Mouse (Mus musculus): ENCODE data around the gene Gfpt2.

Gene Gfpt2

DNA sequence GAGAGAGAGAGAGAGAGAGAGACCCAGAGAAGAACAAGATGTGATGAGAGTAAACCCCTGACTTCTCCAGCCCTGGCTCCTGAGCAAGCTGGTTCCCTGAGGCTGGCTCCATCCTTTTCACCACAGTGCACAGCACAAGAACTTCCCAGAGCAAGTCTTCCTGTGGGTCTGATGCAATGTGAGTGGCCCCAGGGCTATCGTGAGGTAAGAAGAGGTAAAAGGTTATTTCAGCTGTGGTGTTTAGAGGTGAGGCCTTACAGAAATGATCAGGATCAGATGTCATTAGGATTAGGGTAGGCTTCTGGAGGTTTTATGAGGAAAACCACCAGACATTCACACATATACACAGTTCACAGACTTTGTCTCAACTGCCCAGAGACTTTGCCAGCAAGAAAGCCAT is 47.9 kb downstream of the Gfpt2 start:
- DNase-seq: no peak

DNA sequence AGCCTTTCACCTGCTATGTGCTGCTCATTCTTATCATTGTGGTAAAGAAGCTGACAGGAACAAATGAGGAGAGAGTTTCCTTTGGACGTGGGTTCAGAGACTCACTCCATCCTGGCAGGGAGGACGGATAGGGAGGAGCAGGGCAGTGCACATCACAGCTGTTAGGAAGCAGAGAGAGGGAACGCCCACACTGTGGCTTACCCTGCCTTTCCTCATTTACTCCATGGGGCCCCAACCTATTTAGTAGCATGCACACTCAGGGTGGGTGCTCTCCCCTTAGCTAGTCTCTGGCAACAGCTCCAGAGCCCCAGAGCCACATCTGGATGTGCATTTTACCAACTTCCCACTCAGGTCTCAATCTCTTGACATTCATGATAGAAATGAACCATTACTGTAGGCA is 48.7 kb downstream of the Gfpt2 start:
- DNase-seq: no peak

DNA sequence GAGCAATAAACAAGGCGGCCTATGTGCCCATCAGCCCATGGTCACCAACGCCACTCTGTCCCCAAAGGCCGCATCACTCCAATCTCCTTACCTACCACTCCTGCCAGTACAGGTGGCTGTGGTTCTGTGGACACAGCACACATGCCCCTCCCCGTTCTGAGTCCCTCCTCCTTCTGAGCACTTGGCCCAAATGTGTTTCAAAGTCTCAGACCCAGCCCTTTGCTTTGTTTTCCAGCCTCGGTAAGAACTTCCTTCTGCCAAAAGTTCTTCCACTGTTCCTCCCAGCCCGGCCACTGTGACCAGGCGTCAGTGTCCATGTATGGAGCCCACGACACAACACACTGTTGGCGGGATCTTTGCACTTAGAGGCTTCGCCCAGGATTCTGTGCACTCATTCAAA is 50.3 kb downstream of the Gfpt2 start:
- no peak for DNase-seq

DNA sequence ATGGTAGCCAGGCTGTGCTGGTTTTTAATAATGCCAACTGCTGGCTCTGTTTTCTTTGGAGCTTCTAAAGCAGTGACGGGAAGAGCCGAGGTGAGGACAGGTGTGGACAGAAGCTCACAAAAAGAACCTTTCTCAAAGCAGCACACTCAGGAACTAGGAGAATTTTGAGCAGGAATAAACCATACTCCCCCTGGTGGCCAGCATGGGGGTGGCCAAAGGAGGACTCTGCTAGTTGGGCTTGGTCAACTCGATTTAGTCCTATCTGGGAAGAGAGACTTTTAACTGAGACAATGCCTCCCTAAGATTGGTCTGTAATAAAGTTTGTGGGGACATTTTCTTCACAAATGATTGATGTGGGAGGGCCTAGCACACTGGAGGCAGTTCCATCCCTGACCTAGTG is 51.0 kb downstream of the Gfpt2 start:
- peak; percentile 53 to 64 for DNase-seq

DNA sequence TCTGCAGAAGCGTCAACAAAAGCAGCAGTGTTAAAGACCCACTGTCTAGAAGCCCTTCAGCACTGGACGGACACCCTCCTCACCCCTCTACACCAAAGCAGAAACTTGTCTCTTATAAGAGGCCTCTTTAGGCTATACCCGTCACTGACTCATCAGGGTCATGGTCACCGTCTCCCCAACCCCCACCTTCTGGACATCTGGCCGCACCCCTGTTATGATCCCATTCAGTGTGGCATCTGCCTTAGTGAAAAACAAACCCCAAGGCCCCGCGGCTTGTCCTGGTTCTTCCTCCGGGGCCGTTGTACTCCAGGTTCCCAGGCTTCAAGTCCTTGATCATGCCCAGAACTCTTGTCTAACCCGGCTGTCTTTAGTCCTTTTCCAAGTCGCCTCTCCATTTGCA is 52.0 kb downstream of the Gfpt2 start:
- DNase-seq: no peak

DNA sequence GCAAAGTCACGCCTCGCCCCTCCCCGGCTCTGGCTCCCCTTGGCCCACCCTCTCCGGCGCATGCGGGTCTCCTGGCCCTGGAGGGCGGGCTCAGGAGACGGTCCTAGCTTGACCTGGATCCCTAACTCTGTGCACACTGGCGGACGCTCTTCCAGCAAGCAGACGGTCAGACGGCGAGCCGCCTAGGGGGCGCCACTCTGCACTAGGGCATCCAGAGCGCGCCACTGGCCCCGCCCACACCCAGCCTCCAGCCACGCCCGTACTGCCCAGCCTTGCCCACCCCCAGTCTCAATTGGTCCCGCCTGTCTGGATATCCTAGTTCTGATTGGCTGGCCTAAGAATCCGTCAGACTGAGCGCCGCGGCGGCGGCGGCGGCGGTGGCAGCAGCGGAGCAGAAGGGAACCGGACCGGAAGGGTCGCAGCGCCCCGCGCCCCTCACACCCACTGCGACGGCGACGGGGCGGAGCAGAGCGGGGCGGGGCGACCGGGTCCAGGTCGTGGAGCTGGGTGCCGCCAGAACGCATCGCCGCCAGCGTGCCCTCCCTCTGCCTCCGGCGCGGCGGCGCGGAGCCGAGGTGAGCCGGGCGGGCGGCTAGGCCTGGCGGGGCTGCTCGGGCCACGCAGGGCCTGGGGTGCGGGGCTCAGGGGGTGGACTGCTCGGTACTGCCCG is 52.6 kb downstream of the Gfpt2 start, which contains the start of gene Mapk9:
TSS of gene Mapk9 (plus strand) at position 351 of the 670 bp plus-strand sequence.
- peak; percentile 98 for DNase-seq

DNA sequence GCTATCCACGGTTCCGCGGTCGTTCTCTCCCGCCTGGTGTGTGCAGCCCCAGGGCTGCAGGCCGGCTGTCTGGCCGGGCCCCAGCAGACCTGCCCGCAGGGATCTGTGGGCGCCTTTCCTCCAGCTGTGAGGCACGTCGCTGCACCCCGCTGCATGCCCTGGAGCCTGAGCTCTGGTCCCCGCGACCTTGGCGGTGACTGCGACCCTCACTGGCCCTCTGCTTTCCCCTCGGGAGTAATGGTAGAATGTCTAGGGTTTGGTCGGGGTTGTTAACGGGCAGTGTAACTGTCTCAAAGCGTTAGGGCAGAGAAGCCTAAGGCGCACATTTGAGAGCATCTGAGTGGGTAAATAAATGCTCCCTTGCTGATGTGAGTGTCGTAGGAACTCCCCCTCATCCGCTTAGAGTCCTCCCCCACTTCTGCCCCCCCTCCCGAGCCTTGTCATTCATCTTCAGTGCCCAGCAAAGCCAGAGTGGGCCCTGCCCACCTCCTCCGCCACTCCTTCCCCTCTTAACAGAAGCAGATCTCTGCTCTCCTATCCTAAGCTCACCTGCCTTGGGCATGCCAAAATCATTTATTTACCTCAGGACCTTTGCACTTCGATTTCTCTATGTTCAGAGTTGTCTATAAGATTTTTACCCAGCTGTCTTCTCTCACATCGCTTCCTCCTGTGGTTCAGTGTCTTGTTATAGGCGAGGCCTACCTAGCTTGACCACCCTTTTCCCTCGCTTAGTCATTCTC is 53.3 kb downstream of the Gfpt2 start:
- peak; percentile 32 to 51 for DNase-seq

DNA sequence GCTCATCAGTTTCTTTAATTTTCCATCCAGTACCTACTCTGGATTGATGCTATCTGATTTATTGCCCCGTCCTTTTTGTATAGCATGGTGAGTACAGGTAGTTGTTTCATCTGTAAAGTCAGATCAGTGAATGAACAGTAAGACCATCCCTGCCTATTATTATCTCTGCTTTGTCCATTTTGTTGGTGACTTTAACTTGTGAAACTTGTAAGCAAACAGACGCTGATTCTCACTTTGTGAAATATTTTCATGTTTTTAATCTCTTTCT is 53.8 kb downstream of the Gfpt2 start:
- DNase-seq: no peak

DNA sequence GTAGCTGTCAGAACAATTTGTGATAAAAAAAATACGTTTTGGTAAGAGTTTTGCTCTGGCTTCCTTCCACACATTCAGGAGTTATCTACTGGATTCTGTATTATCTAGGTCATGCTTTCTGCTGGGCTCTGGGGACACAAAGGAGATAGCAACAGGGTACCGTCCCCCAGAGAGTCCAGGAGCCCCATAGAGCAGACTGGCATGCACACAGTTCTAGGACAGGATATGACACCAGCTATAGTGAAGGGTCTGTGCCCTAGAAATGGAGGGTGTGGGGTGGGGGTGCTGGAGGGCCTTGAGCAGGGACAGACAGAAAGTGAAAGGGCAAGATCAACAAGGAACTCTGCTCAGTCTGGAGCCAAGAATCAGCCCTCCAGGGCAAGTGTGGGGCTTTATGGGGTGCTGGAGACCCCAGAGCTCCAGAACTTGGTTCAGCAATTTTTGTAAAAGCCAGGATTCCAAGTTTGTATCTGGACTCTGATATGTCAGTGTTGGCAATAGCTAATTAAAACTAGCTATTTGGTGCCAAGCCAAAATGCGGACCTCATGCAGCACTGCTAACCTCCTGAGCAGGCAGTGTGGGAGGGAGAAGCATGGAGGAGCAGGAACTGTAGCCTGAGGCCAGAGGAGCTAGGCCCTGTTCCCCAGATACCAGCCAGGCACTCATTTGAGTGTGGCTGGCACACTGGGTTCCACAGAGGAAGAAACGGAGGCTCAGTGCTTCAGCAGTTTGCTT is 54.3 kb downstream of the Gfpt2 start:
- no peak for DNase-seq

DNA sequence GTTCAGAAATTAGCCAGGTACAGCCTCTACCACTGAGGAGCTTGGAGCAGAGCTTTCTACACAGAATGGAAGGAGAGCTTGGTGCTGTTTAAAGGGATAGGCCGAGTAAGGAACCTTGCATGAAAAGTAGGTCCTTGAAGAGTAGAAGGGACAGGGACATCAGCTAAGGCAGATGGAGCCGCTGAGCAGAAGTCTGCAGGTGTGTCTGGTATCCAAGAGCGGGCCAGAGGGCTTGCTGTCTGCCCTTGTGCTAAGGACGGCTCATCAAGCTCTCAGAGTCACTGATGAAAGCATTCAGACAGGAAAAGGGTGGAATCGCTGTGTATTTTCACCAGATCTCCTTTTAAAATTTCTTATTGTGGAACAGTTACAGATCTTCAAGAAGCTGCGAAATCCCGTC is 56.4 kb downstream of the Gfpt2 start:
- DNase-seq: no peak

DNA sequence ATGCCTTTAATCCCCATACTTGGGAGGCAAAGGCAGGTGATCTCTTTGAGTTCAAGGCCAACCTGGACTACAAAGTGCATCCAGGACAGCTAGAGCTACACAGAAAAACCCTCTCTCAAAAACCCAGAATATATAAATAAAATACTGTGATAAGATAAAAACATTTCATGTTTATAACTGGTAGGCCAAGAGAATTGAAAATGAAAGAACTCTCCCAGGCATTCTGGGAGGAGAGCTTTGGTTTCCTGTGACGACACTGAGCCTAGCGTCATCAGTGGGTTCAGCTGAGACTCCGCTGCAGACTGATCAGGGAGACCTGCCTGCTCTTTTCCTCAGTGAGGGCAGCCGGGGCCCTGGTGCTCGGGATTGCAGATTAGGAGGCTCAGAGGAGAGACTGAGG is 61.2 kb downstream of the Gfpt2 start:
- DNase-seq: no peak

DNA sequence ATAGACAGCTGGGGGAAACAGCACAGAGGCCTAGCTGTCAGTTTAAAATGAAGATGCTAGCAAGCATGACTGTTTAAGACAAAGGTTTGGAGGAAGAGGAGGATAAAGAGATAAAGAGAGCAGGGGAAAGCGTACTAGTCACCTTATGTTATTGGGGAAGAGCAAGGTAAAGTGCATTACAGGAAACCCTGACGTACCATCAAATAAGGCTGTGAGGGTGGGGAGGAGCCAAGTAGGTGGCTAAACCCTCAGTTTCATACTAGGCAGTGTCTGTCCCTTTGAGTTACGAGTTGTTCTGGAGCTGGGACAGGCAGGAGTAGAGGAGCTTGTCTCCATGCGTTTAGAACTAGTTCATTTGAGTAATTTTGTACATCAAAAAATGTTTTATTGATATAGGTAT is 67.2 kb downstream of the Gfpt2 start:
- DNase-seq: no peak

DNA sequence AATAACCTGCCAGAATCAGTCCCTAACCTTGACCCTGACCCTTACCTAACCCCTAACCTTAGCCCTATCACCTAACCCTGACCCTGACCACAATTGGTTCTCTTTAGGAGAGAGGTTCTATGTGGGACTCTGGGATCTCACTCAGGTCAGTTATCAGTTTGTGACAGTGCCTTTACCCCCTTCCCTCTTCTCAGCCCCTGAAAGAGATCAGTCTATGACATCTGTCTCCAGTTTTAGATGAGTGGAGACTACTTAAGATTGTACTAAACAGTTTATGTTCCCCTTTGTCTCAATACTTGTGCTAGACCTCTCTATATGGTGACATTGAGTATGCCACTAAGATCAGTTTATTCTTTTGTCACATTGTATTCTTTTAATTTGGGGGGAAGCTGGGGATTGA is 69.9 kb downstream of the Gfpt2 start:
- DNase-seq: no peak

DNA sequence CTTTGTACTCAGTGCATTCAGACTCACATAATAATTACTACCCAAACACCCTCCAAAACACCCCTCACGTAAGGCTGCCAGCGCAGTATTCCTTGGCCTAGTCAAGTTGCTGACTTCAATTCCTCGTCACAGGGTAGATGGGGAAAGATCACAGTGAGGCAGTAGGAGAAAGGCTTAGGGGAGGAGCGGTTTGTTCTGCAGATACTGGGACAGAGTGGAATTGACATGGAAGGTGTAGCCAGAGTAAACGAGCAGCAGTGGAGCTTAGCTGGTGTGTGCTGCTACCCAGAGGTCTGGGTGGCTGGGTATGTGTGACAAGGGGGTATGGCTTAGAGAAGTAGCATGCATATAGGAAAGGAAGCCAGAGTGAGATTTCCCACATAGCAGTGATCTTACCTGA is 73.3 kb downstream of the Gfpt2 start:
- DNase-seq: no peak

DNA sequence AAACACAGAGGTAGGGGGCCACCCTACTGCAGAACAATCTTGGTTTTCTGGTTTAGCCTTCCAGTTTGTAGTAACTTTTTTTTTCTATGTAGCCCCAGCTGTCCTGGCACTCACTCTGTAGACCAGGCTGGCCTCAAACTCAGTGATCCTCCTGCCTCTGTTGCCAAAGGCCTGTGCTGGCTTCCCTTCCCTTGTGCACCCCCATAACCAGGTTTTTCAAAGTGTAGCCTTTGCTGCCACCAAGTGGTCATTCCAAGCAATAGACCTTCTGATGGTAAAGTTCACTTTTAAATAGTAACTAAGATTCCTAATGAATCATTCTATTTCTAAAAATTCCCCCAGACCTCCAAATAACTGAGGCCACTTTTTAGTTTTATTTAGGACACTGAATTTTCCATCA is 75.8 kb downstream of the Gfpt2 start:
- peak; percentile 41 to 47 for DNase-seq

DNA sequence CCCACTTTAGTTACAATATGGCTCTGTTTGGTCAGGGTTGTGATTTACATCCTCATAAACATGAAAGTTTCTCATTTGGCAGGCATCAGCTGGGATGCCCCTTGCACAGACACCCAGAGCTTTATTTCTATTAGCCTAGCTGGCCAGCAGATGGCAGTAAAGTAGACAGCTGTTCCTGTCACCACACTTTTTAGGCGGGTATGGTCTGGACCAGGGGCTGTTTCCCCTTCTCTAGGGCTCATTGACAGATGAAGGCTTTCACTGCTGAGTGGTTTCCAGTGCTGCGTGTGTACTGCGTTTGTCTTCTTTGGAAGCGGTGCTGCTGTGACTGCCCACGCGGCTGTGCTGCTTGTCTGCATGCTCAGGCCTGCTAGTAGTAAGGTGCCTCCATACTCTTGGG is 77.9 kb downstream of the Gfpt2 start:
- DNase-seq: peak; percentile 18 to 21

DNA sequence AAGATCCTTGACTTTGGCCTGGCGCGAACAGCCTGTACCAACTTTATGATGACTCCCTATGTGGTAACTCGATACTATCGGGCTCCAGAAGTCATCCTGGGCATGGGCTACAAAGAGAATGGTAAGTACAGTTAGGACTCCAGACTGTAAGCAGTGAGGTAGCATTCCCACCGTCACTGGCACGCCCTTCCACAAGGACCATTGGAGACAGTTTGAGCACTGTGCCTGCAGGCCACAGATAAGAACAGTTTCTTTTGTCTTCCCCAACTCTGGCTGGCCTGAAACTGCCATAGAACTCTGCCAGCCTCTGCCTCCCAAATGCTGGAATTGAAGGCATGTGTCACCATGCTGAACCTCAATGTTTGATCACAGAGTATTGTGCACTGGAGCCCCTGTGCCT is 78.8 kb downstream of the Gfpt2 start:
- DNase-seq: no peak

DNA sequence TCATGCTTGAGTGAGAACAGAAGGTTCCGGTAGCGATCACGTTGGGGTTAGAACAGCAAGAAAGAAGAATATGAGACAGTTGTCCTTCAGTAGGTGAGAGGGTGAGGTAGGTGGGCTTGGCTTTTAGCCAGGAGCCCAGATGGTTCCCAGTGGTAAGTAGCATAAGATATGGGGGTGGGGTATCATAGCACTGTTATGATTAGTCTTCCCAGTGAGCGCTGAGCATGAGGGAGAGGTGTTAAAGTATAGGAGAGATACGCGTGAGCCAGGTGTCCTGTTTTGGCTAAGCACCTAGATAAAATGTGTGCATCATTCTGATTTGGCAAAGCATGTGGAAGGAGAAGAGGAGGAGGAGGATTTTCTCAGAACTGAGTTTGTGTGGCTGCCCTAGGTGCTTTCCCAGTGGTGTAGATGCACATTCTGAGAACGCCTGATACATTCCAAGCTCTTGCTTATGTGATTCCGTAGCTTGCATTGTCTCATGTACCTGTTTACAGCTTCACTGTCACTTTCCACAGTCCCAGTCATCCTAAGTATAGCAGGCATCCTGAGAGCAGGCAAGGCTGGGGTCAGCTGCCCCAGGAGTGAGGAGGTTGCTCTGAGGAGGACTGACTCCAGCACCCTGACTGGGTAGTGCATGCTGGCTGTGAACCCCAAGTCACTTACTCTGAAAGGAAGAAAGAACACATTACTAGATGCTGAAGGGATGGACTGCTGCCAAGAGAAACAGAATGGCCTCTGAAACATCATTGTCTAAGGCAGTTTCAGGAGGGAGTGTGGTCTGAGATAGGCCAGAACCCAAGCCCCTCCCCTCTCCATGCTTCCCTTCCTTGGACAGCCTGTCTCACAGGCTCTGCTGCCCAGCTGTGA is 83.2 kb downstream of the Gfpt2 start:
- no peak for DNase-seq

DNA sequence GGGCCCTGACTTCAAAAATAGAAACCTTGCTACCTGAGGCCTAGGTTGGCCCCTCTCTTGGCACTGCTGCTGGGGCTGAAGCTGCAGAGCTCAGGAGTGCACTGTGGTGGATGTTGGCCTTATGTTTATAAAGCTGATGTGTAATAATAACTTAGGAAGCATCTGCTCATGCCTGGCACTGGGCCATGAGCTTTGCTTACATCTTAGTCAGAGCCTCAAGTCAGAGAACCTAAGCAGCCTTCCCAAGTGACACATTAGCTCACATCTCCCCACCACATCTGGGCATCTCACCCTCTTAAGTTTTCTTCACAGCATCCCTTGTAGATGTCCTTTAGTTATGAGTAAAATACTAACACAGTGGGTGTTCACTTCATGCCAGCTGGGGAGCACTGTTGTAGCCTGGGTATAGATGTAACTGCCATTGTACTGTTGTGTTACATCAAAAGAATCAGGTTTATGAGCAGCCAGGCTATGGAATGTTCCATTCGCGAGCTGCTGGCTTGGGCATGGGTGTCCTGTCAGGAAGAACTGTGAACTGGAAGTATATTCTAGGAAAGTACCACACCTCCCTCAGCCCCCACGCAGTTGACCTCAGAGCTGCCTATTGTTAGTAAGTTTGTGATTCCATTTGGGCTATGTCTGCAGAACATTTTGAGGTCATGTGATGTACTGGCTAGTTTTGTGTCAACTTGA is 86.1 kb downstream of the Gfpt2 start:
- DNase-seq: no peak

DNA sequence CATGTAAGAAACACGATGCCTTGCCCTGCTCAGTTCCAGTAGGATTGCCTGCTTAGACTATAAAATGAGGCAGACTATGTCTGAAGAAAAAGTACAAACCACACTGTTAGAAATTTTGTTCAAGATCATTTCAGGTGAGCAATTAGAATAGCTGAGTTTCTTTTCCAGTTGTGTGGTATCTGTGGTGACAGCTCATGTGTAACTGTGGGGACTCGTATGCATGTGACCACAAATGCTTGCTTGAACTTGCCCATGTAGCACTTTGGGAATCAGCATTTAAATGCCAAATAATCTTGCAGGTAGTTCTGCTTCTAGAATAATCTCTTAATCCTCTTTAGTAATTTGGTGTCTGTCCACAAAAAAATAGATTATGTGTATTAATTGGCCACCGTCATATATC is 89.4 kb downstream of the Gfpt2 start:
- DNase-seq: no peak
